Mouse (Mus musculus) spleen, postnatal 36 days (tissue): ENCODE measurements around the gene Cracr2b.

Source experiments
- DNase-seq, 2 experiments: peaks; one replicate each; pipeline ENCODE4 v3.0.0; 2022; ENCODE audit warnings: low spot score in 2 of 2, mixed read lengths in 1 of 2

Cracr2b gene

GRCm38 (mm10) chr7:141469352-141469751 is 8.5 kb downstream of the Cracr2b start:
- no peak for DNase-seq

DNA sequence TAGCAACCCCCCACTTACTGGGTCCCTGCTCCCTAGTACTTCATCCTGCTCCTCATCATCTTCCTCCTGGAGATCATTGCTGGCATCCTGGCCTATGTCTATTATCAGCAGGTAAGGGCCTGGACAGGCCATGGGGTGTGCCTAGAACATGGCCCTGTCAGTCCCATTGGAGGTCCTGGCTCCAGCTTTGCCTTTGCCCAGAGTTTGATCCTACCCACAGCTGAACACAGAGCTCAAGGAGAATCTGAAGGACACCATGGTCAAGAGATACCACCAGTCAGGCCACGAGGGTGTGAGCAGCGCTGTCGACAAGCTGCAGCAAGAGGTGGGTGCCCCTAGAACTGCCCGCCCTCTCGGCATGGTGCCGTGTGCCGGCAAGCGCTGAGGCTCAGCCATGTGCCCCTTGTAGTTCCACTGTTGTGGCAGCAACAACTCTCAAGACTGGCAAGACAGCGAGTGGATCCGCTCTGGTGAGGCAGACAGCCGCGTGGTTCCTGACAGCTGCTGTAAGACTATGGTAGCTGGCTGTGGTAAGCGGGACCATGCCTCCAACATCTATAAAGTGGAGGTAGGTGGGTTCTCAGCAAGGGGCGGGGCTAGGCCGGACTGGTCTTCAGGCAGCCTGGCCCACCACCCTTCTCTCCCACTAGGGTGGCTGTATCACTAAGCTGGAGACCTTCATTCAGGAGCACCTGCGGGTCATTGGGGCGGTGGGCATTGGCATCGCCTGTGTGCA is 9.2 kb downstream of the Cracr2b start:
- no peak for DNase-seq

DNA sequence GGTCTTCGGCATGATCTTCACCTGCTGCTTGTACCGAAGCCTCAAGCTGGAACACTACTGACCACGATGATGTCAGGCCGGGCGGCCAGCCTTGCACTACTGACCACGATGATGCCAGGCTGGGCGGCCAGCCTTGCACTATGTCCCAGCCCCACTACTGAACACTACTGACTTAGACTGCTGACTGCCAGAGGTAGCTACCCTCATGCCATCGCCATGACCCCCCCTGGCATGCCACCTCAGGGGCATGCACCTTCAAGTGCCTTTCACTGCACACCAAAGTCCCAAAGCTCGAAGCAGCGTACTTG is 9.7 kb downstream of the Cracr2b start:
- no peak for DNase-seq

- DNase-seq = no peak
Observed at GRCm38 (mm10) chr7:141471236-141471635, 10.3 kb downstream of the Cracr2b start.

DNA sequence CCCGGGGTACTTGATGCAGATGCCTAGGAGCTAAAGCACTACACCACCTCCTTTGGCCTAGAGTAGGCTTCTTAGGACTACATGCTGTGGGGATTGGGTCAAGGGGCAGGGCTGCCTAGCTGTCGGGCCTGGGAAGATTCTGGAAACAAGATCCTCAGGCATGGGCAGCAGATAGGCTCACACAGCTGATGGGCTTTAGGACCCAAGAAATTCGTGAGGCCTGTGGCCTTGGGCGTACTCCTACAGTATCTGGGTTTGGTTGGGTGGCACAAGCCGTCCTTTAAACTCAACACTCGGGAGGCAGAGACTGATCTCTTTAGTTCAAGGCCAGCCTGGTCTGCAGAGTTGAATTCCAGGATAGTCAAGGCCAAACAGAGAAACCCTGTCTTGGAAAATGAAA is 11.3 kb downstream of the Cracr2b start:
- DNase-seq = no peak

DNA sequence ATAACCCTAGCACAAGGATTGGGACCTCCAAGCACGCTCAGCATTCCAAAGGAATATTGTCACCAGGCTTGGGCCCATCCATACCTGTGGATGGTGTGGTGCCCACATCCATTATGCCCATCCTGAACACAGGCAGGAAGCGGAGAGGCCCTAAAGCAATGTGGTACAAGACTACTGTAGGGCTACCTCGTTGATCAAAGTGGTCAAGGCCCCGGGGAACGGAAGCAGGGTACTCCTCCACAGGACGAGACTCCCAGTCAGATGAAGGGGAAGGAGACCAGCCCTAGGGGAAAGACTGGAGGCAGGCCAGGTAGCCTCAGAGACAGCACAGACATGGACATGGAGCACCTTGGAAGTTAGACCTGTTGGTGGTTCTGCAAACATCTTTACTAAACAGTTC is 11.9 kb downstream of the Cracr2b start:
- DNase-seq = no peak

- no peak for DNase-seq
Observed at GRCm38 (mm10) chr7:141474160-141474559, 13.3 kb downstream of the Cracr2b start.

DNA sequence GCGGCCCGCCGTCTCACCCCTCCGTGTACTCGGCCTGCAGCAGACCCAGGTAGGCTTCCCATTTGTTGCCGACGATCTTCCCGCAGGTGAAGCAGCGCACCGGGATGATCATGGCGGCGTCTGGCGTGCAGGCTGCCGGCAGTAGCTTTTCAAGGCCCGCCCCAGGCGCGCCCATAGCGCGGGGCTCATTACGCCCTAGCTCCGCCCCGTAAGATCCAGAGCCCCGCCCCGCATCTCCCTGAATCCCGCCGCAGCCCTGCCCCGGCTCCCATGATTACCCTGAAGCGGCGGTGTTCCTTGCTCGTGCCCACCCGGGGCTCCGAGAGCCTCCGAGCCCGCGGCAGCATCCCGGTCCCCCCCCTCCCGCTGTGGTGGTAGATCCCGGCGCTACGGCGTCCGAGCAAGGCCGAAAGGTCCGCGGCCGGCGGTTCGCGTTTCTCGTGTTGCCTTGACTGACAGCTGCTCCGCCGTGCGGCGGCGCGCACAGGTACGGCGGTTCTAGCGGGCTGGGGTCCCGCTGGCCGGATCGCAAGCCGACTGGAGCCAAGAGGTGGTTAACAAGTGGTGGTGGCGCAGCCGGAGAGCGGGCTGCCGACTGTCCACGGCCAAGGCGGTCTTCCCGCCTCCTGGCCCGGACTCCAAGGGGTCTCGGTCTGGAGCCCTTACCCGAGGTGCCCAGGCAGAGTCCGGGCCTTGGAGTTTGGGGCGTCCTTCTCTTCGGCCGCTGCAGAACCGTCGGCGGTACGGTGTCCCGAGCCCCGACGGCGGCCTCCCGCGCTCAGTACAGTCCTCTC is 14.3 kb downstream of the Cracr2b start, which contains the start of the genes Polr2l and Tspan4:
TSS of gene Polr2l (minus strand) at position 122 of the 794 bp plus-strand sequence.
TSS of gene Tspan4 (plus strand) at position 230 of the 794 bp plus-strand sequence.
- peak; percentile 76 to 79 for DNase-seq

DNA sequence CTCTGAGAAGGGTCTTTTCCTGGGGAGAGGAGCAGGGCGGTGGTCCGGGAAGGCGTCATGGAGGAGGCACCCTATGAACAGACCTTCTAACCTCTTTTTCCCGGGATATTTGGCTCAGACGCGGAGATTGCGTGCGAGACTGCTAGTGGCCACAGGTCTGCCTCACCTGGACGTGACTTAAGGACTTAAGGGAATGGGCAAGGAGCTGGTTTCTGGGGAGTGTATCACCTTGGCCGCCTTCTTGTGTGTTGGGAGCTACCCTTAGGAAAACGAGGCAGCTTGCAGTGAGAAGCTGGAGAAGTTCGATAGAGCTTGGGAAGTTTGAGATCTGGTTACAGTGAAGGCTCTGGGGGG is 14.9 kb downstream of the Cracr2b start:
- DNase-seq = no peak

DNA sequence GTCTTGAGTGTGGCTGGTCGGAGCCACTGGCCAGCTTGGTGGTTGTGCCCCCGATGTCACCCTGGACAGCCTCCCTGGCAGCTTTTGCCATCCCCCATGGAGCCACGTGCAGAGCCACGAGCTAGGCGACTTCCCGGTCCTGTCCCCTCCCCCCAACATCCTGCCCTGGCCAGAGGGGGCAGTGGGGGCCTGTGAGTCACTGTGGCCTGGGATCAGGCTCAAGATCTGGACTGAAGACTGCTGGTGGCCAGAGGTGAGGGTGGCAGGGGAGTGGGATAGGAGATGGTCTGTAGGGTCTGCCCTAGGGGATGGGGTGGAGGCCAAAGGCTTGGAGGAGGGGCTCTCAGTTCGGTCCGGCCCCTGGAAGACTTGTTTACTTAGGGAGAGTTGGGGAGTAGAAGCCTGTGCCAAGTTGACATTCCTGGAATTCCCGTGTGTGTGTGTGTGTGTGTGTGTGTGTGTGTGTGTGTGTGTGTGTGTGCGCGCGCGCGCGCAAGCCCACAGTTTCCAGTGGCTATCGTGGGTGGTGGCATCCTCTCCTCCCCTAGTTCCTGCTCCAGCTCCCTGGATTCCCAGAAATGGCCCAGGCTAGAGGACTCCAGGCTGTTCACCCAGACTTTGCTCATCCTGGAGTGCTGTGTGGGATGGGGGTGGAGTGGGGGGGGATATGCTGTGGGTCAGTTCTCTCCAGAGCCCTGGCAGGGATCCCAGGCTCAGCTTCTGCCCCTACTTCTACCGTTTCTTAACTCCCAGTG is 15.5 kb downstream of the Cracr2b start:
- peak; percentile 59 for DNase-seq

DNA sequence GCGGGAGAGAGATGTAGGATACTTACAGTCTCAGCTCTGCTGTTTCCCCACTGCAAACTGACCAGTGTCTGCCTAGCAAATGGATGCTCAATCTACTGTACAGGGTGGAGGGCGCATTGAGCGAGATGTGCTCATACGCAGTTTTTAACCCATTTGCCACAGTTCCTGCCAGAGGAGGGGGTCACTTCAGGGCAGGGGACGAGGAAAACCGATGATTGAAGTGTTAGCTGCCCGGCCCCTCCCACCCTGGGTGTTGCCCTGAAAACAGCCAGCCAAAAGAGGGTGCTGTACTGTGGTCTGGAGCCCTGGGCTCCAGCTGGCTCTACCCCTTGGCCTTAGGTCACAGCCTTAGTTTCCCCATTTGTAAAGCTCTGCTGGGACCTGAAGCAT is 16.1 kb downstream of the Cracr2b start:
- DNase-seq = no peak

GRCm38 (mm10) chr7:141477578-141478269 is 16.8 kb downstream of the Cracr2b start:
- DNase-seq = no peak

GRCm38 (mm10) chr7:141478270-141478748 is 17.4 kb downstream of the Cracr2b start:
- DNase-seq = no peak

DNA sequence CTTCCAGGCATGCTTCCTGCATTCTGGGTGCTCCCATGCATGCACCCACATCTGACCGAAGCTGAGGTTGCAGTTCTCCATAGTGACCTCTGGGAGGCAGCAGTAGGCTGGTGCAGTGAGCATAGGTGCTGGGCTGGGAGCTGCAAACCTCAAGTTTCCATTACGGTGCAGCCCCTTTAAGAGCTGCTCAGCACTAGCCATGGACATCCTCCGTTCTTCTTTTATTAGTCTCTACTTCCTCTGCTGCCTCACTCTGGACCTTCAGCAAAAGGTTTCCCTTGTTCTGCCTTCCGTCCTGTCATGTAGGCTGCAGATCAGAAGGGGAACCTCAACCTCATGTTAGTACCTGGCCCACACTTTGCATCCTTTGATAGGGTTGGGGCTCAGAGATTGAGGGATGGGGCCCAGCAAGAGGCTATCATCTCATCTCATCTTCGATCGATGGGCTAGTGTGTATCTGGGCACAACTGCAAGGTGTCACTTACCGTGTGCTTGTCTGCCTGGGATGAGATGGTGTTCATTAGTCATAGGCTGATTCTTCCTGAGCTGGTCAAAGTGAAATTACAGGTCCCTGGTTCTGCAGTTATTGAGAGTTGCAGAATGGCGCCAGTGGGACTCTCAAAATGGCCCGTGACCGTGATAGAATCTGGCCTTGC is 20.1 kb downstream of the Cracr2b start:
- peak; percentile 82 to 83 for DNase-seq

GRCm38 (mm10) chr7:141481498-141482401 is 20.9 kb downstream of the Cracr2b start:
- DNase-seq = peak in 1 of 2 experiments; percentile 50

DNA sequence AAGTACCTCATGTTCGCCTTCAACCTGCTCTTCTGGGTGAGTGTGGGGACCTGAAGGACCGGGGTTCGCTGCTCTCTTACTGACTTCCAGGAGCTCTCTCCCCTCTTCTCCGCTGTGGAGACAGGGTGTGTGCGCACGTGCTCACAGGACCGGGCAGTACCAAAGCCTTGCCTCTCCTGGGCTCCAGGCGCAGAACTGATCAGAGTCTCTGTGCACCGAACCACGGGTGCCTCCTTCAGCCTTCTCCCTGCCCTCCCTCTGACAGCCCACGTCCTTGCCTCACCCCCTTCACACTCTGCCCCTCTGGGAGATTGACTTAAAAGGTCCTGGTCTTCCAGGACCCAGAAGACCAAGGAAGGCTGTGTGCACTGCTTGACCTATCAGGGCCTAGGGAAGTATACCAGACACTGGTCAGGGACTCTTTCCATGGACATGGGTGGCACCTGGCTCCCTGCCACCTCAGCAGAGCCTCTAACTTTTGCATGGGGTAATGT is 21.7 kb downstream of the Cracr2b start:
- no peak for DNase-seq

- no peak for DNase-seq
Observed at GRCm38 (mm10) chr7:141483114-141483653, 22.3 kb downstream of the Cracr2b start.

DNA sequence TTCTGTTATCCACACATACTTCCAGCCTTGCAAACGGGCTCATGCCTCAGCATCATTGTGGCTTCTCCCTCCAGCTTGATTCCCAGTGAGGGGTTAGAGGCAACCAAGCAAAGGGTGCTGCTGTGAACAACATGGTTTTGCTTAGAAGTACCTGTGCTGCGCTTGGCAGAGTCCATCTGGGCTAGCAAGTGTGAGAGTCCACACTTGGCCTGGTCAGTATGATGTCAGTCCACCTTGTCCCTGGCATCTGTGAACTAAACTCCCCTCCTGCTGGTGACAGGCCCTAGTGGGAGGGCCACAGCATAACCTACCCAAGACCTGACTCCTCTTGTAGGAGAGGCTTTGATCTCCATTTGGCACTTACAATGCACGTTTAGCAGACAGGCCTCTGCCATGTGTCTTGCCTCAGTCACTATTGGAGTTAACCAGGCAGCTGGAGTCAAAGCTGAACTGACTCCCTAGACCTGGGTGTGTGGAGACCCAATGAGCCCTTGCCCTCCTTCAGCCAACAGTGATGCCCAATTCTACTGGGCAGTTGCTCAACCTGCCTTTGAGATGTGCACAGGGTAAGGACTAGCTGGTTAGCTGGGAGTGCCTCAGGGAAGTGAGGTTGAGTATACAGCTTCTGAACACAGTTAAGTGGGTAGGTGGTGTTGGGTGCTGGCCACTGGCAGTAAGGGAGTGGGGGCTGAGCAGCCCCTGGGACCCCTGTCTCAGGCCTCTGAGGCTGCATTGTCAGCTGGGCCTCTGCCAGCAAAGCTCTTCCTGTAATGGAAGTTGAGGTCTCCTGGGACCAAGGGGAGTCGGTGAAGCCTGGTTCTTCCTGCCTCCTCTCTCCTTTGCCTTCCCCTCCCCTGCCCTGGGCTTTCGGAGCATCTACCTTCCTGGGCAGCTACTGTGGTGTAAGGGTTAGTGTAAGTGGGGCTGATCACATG is 23.6 kb downstream of the Cracr2b start:
- no peak for DNase-seq

DNA sequence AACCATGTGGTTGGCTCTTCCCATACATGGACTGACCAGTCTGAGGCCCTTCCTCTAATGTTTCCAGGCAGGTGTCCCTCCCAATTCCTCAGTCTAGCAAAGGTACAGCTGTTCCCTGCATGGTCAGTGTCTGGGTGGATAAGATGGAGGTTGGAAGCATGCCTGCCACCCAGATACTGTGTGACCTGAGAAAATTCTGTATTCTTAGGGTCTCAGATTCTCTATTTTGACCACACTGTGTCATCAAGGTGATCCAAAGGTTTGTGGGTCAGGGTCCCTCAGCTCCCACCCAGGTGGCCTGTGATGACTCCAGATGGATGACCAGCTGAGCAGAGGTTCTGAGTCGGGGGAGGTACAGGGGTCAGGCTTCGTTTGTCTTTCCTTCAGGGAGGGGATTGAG is 24.3 kb downstream of the Cracr2b start:
- DNase-seq = no peak
